Mouse (Mus musculus) heart, embryonic 16.5 days (tissue): ENCODE data around the gene Cyp20a1. TPM values are rescaled to one million over a fixed set of nuclear protein-coding genes. Genes with fewer than 3 reads are reported as not detected.

Source experiments
- ATAC-seq: fragments of 200-750 bp; cut with Nextera tagmentation; replicated peaks from 2 replicates; pipeline ENCODE4 v1.8.0; 2017; ENCODE audit warnings: moderate number of reproducible peaks; ENCODE audit not compliant: insufficient read depth, low FRiP score; ENCODE audit errors: extremely low read depth
- H3K27ac ChIP-seq: fragments of 300-500 bp; sonication (generic); 2 replicates; pipeline ENCODE4 v1.5.1; 2014; ENCODE audit warnings: mild to moderate bottlenecking, low read length, control low read depth, moderate library complexity
- H3K27me3 ChIP-seq: fragments of 300-500 bp; sonication (generic); 2 replicates; pipeline ENCODE4 v1.6.1; 2014; ENCODE audit warnings: low read length, mixed read lengths; ENCODE audit not compliant: control insufficient read depth, insufficient read depth
- H3K36me3 ChIP-seq: fragments of 300-500 bp; sonication (generic); 2 replicates; pipeline ENCODE4 v1.6.1; 2014; ENCODE audit not compliant: control insufficient read depth, insufficient read depth
- H3K4me1 ChIP-seq: fragments of 300-500 bp; sonication (generic); 2 replicates; pipeline ENCODE4 v1.6.1; 2014; ENCODE audit warnings: low read length, mixed read lengths; ENCODE audit not compliant: control insufficient read depth, insufficient read depth
- H3K4me2 ChIP-seq: fragments of 300-500 bp; sonication (generic); 2 replicates; pipeline ENCODE4 v1.6.1; 2014; ENCODE audit warnings: low read depth, mild to moderate bottlenecking, control low read depth, low read length
- H3K4me3 ChIP-seq: fragments of 300-500 bp; sonication (generic); 2 replicates; pipeline ENCODE4 v1.5.1; 2014; ENCODE audit warnings: mild to moderate bottlenecking, control low read depth, low read length
- H3K9ac ChIP-seq: fragments of 300-500 bp; sonication (generic); 2 replicates; pipeline ENCODE4 v1.6.1; 2014; ENCODE audit warnings: low read length, control low read depth
- H3K9me3 ChIP-seq: fragments of 300-500 bp; sonication (generic); replicated peaks from 2 replicates; pipeline ENCODE4 v1.6.1; 2016; ENCODE audit warnings: low read length; ENCODE audit not compliant: control insufficient read depth
- WGBS: fragments of 180-500 bp; shearing (Covaris S2); extraction: QIAGEN DNeasy Blood & Tissue Kit; methylation state at CpG from one replicate; pipeline ENCODE4 v1.1.7; 2014; 5-methylcytosine and 5-hydroxymethylcytosine counted together
- polyA plus RNA-seq: library from polyadenylated mRNA; unstranded; fragments of >200 nt; fragmentation: Nextera tagmentation; extraction: Ambion mirVana; gene quantifications from 2 replicates; pipeline ENCODE4 v1.2.1, GENCODE M21; 2015

Cyp20a1 gene
- polyA plus RNA-seq, 1 experiment from 2014 or later, result 26.3 TPM

- ATAC-seq, result no peak
- Histone ChIP-seq H3K9ac (no peak overlapping the region), H3K4me1 (no peaks in the 10 kb centered on the region), H3K4me3 (no peak overlapping the region), H3K27ac (no peak overlapping the region), H3K27me3 (no peaks in the 10 kb centered on the region), H3K4me2 (no peak overlapping the region), H3K9me3 (no peaks in the 10 kb centered on the region; the same call in 1 of the 2 replicates), H3K36me3 (peaks cover under 1% of the 10 kb centered on the region; the same call in 1 of the 2 replicates)
- WGBS, result 91% methylated on average over 5 of the region's 5 CpGs
These were observed 88.4 kb downstream of the Cyp20a1 start for GRCm38 (mm10) chr1:60431531-60431930.

DNA sequence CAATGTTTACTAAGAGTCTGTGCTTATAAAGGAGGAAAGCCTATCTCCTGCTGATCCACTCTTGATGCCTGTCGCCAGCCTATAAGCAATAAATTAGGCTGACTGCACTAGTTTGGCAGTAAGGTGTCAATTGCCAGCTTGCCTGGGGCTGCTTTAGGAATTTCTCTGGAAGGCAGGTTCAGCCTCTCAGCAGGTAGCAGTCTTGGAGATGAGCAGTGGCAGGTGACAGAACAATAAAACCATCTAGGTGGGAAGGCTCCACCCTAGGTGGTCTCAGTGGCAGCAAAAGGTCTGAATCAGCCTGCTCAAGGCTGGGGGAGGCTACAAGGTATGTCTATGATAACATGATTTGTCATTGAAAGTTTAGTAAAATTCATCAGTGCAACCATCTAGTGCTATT is 89.4 kb downstream of the Cyp20a1 start:
- H3K4me3 ChIP-seq, result no peak overlapping the region
- WGBS, result 57% methylated on average over 1 of the region's 1 CpGs
- H3K9ac ChIP-seq, result no peak overlapping the region
- ATAC-seq, result no peak
- H3K27ac ChIP-seq, result no peak overlapping the region
- no peaks in the 10 kb centered on the region for H3K4me1 ChIP-seq
- peaks cover 4% of the 10 kb centered on the region; the same call in 1 of the 2 replicates for H3K36me3 ChIP-seq
- H3K27me3 ChIP-seq, result no peaks in the 10 kb centered on the region
- no peaks in the 10 kb centered on the region; the same call in 1 of the 2 replicates for H3K9me3 ChIP-seq
- H3K4me2 ChIP-seq, result no peak overlapping the region

Other genes starting within 250 kb of the Cyp20a1 start
- 4.0 and 5.4 TPM in 2 replicates for gene Carf, start 245.1 kb upstream of the Cyp20a1 start, polyA plus RNA-seq
- gene Wdr12, start 244.7 kb upstream of the Cyp20a1 start, polyA plus RNA-seq, result 31.0 and 35.3 TPM in 2 replicates
- 6.4 and 8.1 TPM in 2 replicates for gene Nbeal1, start 162.7 kb upstream of the Cyp20a1 start, polyA plus RNA-seq
- gene Abi2, start 66.3 kb downstream of the Cyp20a1 start, polyA plus RNA-seq, result 23.0 and 23.7 TPM in 2 replicates
- 51.4 and 54.2 TPM in 2 replicates for gene Raph1, start 223.8 kb downstream of the Cyp20a1 start, polyA plus RNA-seq